Mouse (Mus musculus): ENCODE results near the gene Eepd1.

DNA sequence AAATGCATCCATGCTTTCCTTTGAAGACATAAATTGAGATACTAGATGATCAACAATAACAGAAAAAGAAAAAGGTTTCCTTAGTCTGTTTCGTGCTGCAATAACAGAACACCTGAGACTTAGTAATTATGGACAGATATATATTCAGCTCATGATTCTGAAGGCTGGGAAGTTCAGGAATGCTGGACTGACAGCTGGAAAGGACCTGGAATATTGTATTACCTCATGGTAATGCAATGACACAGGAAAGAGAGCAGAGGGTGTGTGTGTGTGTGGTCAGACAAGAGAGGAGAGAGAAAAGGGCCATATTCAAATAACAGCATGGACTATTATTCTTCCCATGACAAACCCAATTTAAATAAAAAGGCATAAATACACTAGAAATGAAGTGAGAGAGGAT lies 17.0 kb upstream of the Eepd1 start:
- TF ChIP-seq POLR2A (IDR thresholded peaks at IDR 0.05; ENCODE audit: insufficient read depth, low read depth, low read length): no peak
- TF ChIP-seq CTCF (IDR thresholded peaks at IDR 0.05; ENCODE audit: insufficient read depth, low read depth, low read length): no peak
